Mouse (Mus musculus) layer of hippocampus, adult 9-11 months (tissue): Measurements from ENCODE around the gene Gcnt2.
A peak's percentile ranks its signal among the peaks of the same experiment; 100 is the strongest.
"Not testable (repeated sequence)": the region's sequence is repeated elsewhere in the genome, so short reads cannot be mapped to it uniquely, and the experiment has no call there.

ENCODE experiments used
- DNase-seq: peaks from one replicate; pipeline ENCODE4 v3.0.0; 2022

Gcnt2 gene

GRCm38 (mm10) chr13:40908044-40908443, 48.5 kb downstream of the Gcnt2 start:
- no peak for DNase-seq

GRCm38 (mm10) chr13:40909060-40909459, 49.5 kb downstream of the Gcnt2 start:
- no peak for DNase-seq

- DNase-seq, result no peak
Measured at GRCm38 (mm10) chr13:40910047-40910446, 50.5 kb downstream of the Gcnt2 start.

GRCm38 (mm10) chr13:40911951-40912350, 52.4 kb downstream of the Gcnt2 start:
- no peak for DNase-seq

GRCm38 (mm10) chr13:40913395-40914018, 54.0 kb downstream of the Gcnt2 start:
- DNase-seq, result no peak

- DNase-seq, result no peak
Measured at GRCm38 (mm10) chr13:40914053-40914585, 54.6 kb downstream of the Gcnt2 start.

GRCm38 (mm10) chr13:40916321-40917160, 57.0 kb downstream of the Gcnt2 start:
- DNase-seq, result no peak

- no peak for DNase-seq
Measured at GRCm38 (mm10) chr13:40917161-40918091, 57.9 kb downstream of the Gcnt2 start.

GRCm38 (mm10) chr13:40921326-40922059, 61.9 kb downstream of the Gcnt2 start:
- DNase-seq, result peak; percentile 86

GRCm38 (mm10) chr13:40922311-40922877, 62.8 kb downstream of the Gcnt2 start:
- DNase-seq, result no peak

GRCm38 (mm10) chr13:40923756-40924315, 64.3 kb downstream of the Gcnt2 start:
- DNase-seq, result no peak

GRCm38 (mm10) chr13:40928192-40928898, 68.8 kb downstream of the Gcnt2 start:
- no peak for DNase-seq

- DNase-seq, result not testable (repeated sequence)
Measured at GRCm38 (mm10) chr13:40931871-40932270, 72.3 kb downstream of the Gcnt2 start.

GRCm38 (mm10) chr13:40932573-40932972, 73.0 kb downstream of the Gcnt2 start:
- no peak for DNase-seq

GRCm38 (mm10) chr13:40934341-40934740, 74.8 kb downstream of the Gcnt2 start:
- DNase-seq, result no peak

- DNase-seq, result no peak
Measured at GRCm38 (mm10) chr13:40937586-40937985, 78.0 kb downstream of the Gcnt2 start.

GRCm38 (mm10) chr13:40938485-40939357, 79.2 kb downstream of the Gcnt2 start:
- peak; percentile 36 for DNase-seq

- no peak for DNase-seq
Measured at GRCm38 (mm10) chr13:40943066-40943465, 83.5 kb downstream of the Gcnt2 start.

GRCm38 (mm10) chr13:40943936-40944335, 84.4 kb downstream of the Gcnt2 start:
- no peak for DNase-seq

- DNase-seq, result peak; percentile 44
Measured at GRCm38 (mm10) chr13:40944346-40944745, 84.8 kb downstream of the Gcnt2 start.
